Mouse (Mus musculus) kidney, adult 8-10 months (tissue): Measurements from ENCODE around the gene Atg14.

Source experiments
- DNase-seq, 2 experiments: peaks; one replicate each; pipeline ENCODE4 v3.0.0; 2022

The Atg14 gene

DNA sequence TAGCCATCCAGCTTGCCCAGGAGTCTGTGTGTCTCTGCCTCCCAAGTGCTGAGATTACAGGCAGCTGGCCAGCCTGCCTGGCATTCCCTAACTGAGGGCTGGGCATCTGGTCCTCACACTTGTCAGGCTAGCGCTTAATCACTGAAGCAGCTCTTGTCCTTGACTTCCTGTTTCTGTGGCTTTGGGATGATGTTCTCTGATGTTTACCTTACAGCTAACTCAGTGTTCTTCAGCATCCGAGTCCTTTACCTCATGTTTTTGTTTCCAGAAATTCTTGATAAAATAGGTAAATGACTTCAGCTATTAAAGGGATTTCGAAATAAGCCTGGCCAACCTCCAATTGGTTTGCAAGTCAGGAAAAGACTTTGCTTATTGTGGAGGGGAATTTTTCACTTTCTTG is 66.4 kb downstream of the Atg14 start:
- no peak for DNase-seq

DNA sequence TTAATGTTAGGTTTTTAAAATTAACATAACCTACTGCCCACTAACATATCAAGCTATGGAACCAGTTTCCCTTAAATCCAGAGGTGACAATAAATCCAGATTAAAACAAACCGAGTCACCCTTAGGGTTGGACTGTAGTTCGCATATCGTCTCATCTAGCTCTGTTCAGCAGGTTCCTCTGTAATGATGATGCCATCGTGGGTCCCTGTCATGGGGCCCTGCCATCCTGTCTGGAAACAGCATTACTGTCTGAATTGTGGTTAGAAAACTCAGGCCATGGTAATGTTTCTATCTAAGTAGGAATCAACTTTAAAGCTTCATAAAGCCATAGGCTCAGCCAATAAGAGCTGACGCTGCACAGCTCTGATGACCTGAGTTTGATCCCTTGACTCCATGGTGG is 71.8 kb downstream of the Atg14 start:
- DNase-seq = no peak

DNA sequence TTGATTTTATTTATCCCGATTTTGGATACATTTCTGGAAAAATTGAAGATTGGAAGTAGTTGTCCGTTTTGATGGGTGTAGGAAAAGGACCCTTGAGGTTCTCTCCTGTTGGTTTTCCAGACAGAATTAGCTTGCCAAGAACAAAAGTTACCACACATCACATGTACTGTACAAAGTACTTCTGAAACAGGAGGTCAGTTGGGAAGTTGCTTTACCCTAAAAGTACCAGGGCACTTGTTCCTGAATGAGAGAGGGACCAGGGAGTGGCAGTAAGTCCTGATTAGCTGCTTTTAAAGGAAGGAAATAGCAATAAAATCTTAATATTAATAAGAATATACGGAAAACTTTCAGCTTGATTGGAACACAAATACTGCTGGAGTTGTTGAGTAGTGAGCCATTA is 73.3 kb downstream of the Atg14 start:
- DNase-seq = no peak

DNA sequence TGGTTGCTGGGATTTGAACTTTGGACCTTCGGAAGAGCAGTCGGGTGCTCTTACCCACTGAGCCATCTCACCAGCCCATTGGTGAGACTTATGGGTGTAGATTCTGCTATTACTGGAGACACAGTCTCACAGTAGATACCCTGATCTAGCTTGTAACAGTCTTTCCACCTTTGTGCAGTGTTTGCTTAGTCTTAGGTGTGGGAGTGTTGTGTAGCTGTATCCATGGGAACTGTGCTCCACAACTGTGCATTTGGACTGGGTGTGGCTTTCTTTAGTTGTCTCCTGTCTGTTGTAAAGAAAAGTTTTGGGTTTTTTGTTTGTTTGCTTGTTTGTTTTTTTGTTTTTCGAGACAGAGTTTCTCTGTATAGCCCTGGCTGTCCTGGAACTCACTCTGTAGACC is 74.5 kb downstream of the Atg14 start:
- DNase-seq = no peak

DNA sequence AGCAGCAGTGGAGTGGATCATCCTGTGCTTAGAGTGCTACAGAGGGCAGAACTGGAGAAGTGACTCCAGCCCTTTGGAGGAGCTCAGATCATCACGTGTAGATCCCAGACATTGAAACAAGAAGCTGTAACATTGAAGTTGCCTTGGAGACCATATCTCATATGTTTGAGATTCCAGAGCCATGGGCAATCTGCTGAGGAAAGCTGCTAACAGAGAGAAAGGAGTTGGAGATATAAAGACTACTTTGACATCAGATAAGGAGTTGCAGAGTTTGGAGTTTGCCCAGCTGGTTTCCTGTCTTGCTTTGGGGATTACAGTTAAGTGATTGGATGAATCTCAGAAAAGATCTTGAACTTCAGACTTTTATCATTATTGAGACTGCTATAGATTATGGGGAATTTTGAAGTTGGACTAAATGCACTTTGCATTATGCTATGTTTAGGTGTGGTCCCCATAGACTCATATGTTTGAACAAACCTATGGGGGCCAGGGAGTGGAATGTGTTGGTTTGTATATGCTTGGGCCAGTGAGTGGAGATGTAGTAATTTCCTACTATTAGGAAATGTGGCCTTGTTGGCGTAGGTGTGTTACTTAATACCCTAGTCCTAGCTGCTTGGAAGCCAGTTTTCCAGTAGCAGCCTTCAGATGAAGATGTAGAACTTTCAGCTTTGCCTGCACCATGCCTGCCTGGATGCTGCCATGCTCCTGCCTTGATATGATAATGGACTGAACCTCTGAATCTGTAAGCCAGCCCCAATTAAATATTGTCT is 76.7 kb downstream of the Atg14 start:
- DNase-seq = no peak
